Mouse (Mus musculus): Measurements from ENCODE around the gene Dnah2. TPM values are rescaled to one million over a fixed set of nuclear protein-coding genes. Genes with fewer than 3 reads are reported as not detected.

Gene Dnah2
- total and polyA plus RNA-seq, 2 experiments from 2014 or later, result 3.9 to 9.5 TPM

GRCm38 (mm10) chr11:69463996-69464395 lies 84.9 kb downstream of the Dnah2 start:
- H3K4me3 ChIP-seq (ENCODE audit: low read depth, low read length), result no peak overlapping the region
- WGBS, result 98% methylated on average over 7 of the region's 7 CpGs
- no peaks in the 10 kb centered on the region for H3K9me3 ChIP-seq (ENCODE audit: low read length)
- H3K4me1 ChIP-seq (ENCODE audit: insufficient read depth, low read length), result no peaks in the 10 kb centered on the region
- ATAC-seq (ENCODE audit: low FRiP score) (no peak), DNase-seq (ENCODE audit: low spot score) (no peak)
- H3K27ac ChIP-seq (ENCODE audit: low read depth, low read length), result no peak overlapping the region
- no peak for TF ChIP-seq CTCF (IDR thresholded peaks at IDR 0.05)
- H3K9ac ChIP-seq (replicated peaks; ENCODE audit: low read length, poor library complexity, severe bottlenecking), result no peak overlapping the region
- H3K36me3 ChIP-seq (ENCODE audit: insufficient read depth, low read length), result no peaks in the 10 kb centered on the region
- H3K27me3 ChIP-seq (ENCODE audit: insufficient read depth, low read length), result no peaks in the 10 kb centered on the region
- H3K4me2 ChIP-seq (ENCODE audit: low read depth, low read length, poor library complexity, severe bottlenecking), result no peak overlapping the region

GRCm38 (mm10) chr11:69461568-69461967 lies 87.3 kb downstream of the Dnah2 start:
- H3K4me2 ChIP-seq (ENCODE audit: low read depth, low read length, poor library complexity, severe bottlenecking), result no peak overlapping the region
- ATAC-seq (ENCODE audit: low FRiP score) (no peak), DNase-seq (ENCODE audit: low spot score) (no peak)
- H3K27ac ChIP-seq (ENCODE audit: low read depth, low read length), result no peak overlapping the region
- no peak for TF ChIP-seq CTCF (IDR thresholded peaks at IDR 0.05)
- 79% methylated on average over 5 of the region's 5 CpGs for WGBS
- H3K9me3 ChIP-seq (ENCODE audit: low read length), result no peaks in the 10 kb centered on the region
- H3K36me3 ChIP-seq (ENCODE audit: insufficient read depth, low read length), result no peaks in the 10 kb centered on the region
- H3K9ac ChIP-seq (replicated peaks; ENCODE audit: low read length, poor library complexity, severe bottlenecking), result no peak overlapping the region
- H3K4me1 ChIP-seq (ENCODE audit: insufficient read depth, low read length), result no peaks in the 10 kb centered on the region
- no peaks in the 10 kb centered on the region for H3K27me3 ChIP-seq (ENCODE audit: insufficient read depth, low read length)
- no peak overlapping the region for H3K4me3 ChIP-seq (ENCODE audit: low read depth, low read length)

- ATAC-seq (ENCODE audit: low FRiP score), result no peak
- no peaks in the 10 kb centered on the region for H3K36me3 ChIP-seq (ENCODE audit: insufficient read depth, low read length)
- H3K27me3 ChIP-seq (ENCODE audit: insufficient read depth, low read length), result no peaks in the 10 kb centered on the region
- no peak overlapping the region for H3K4me2 ChIP-seq (ENCODE audit: low read depth, low read length, poor library complexity, severe bottlenecking)
- no peak overlapping the region for H3K27ac ChIP-seq (ENCODE audit: low read depth, low read length)
- H3K4me3 ChIP-seq (ENCODE audit: low read depth, low read length), result no peak overlapping the region
- no peaks in the 10 kb centered on the region for H3K4me1 ChIP-seq (ENCODE audit: insufficient read depth, low read length)
- TF ChIP-seq CTCF (IDR thresholded peaks at IDR 0.05), result no peak
- no peaks in the 10 kb centered on the region for H3K9me3 ChIP-seq (ENCODE audit: low read length)
- DNase-seq (ENCODE audit: low spot score), result no peak
- 81% methylated on average over 4 of the region's 4 CpGs for WGBS
- no peak overlapping the region for H3K9ac ChIP-seq (replicated peaks; ENCODE audit: low read length, poor library complexity, severe bottlenecking)
Observed at GRCm38 (mm10) chr11:69459883-69460282, 89.0 kb downstream of the Dnah2 start.

- H3K4me1 ChIP-seq (ENCODE audit: insufficient read depth, low read length), result no peaks in the 10 kb centered on the region
- no peak overlapping the region for H3K27ac ChIP-seq (ENCODE audit: low read depth, low read length)
- H3K4me3 ChIP-seq (ENCODE audit: low read depth, low read length), result no peak overlapping the region
- H3K4me2 ChIP-seq (ENCODE audit: low read depth, low read length, poor library complexity, severe bottlenecking), result no peak overlapping the region
- TF ChIP-seq CTCF (IDR thresholded peaks at IDR 0.05), result no peak
- no peak for ATAC-seq (ENCODE audit: low FRiP score)
- H3K9me3 ChIP-seq (ENCODE audit: low read length), result no peaks in the 10 kb centered on the region
- DNase-seq (ENCODE audit: low spot score), result peak; percentile 74
- no peaks in the 10 kb centered on the region for H3K27me3 ChIP-seq (ENCODE audit: insufficient read depth, low read length)
- H3K9ac ChIP-seq (replicated peaks; ENCODE audit: low read length, poor library complexity, severe bottlenecking), result no peak overlapping the region
- H3K36me3 ChIP-seq (ENCODE audit: insufficient read depth, low read length), result no peaks in the 10 kb centered on the region
- WGBS, result 21% methylated on average over 6 of the region's 6 CpGs
Observed at GRCm38 (mm10) chr11:69457006-69457579, 91.8 kb downstream of the Dnah2 start.

GRCm38 (mm10) chr11:69452114-69452867 lies 96.6 kb downstream of the Dnah2 start:
- DNase-seq (ENCODE audit: low spot score), result no peak
- no peaks in the 10 kb centered on the region for H3K9me3 ChIP-seq (ENCODE audit: low read length)
- no peak for TF ChIP-seq CTCF (IDR thresholded peaks at IDR 0.05)

GRCm38 (mm10) chr11:69447299-69447698 lies 101.6 kb downstream of the Dnah2 start:
- 0 out of 2 replicates have a peak overlapping the region, but pooled peaks have one; percentile 38 for H3K27ac ChIP-seq (ENCODE audit: low read depth, low read length)
- no peak overlapping the region for H3K4me3 ChIP-seq (ENCODE audit: low read depth, low read length)
- H3K36me3 ChIP-seq (ENCODE audit: insufficient read depth, low read length), result no peaks in the 10 kb centered on the region
- peaks cover 6% of the 10 kb centered on the region; the same call in 1 of the 2 replicates for H3K4me1 ChIP-seq (ENCODE audit: insufficient read depth, low read length)
- H3K9me3 ChIP-seq (ENCODE audit: low read length), result no peaks in the 10 kb centered on the region
- no peak for TF ChIP-seq CTCF (IDR thresholded peaks at IDR 0.05)
- ATAC-seq (ENCODE audit: low FRiP score) (no peak), DNase-seq (ENCODE audit: low spot score) (no peak)
- no peak overlapping the region for H3K4me2 ChIP-seq (ENCODE audit: low read depth, low read length, poor library complexity, severe bottlenecking)
- H3K27me3 ChIP-seq (ENCODE audit: insufficient read depth, low read length), result no peaks in the 10 kb centered on the region
- WGBS, result 69% methylated on average over 7 of the region's 7 CpGs
- H3K9ac ChIP-seq (replicated peaks; ENCODE audit: low read length, poor library complexity, severe bottlenecking), result no peak overlapping the region

More at GRCm38 (mm10) chr11:69452114-69452867, 96.6 kb downstream of the Dnah2 start:
- Histone ChIP-seq H3K9ac (replicated peaks; ENCODE audit: low read length, poor library complexity, severe bottlenecking) (no peak overlapping the region), H3K27ac (ENCODE audit: low read depth, low read length) (no peak overlapping the region), H3K4me2 (ENCODE audit: low read depth, low read length, poor library complexity, severe bottlenecking) (no peak overlapping the region), H3K36me3 (ENCODE audit: insufficient read depth, low read length) (no peaks in the 10 kb centered on the region), H3K27me3 (ENCODE audit: insufficient read depth, low read length) (no peaks in the 10 kb centered on the region), H3K4me1 (ENCODE audit: insufficient read depth, low read length) (peaks cover 5% of the 10 kb centered on the region; the same call in 1 of the 2 replicates), H3K4me3 (ENCODE audit: low read depth, low read length) (no peak overlapping the region)
- ATAC-seq (ENCODE audit: low FRiP score), result no peak
- 56% methylated on average over 23 of the region's 23 CpGs for WGBS
